Mouse (Mus musculus) spleen, adult 2 months (tissue): ENCODE results near the gene Hdac7.

Source experiments
- CTCF ChIP-seq: fragments of 200-500 bp; IDR thresholded peaks from 2 replicates; pipeline ENCODE4 v1.5.1; 2011; ENCODE audit warnings: mild to moderate bottlenecking, inconsistent platforms; ENCODE audit not compliant: insufficient read depth, insufficient read length, insufficient replicate concordance; ENCODE audit errors: extremely low read depth
- POLR2A ChIP-seq: fragments of 200-500 bp; IDR thresholded peaks from 2 replicates; pipeline ENCODE4 v1.6.1; 2011; ENCODE audit warnings: low read depth, low read length, inconsistent platforms

DNA sequence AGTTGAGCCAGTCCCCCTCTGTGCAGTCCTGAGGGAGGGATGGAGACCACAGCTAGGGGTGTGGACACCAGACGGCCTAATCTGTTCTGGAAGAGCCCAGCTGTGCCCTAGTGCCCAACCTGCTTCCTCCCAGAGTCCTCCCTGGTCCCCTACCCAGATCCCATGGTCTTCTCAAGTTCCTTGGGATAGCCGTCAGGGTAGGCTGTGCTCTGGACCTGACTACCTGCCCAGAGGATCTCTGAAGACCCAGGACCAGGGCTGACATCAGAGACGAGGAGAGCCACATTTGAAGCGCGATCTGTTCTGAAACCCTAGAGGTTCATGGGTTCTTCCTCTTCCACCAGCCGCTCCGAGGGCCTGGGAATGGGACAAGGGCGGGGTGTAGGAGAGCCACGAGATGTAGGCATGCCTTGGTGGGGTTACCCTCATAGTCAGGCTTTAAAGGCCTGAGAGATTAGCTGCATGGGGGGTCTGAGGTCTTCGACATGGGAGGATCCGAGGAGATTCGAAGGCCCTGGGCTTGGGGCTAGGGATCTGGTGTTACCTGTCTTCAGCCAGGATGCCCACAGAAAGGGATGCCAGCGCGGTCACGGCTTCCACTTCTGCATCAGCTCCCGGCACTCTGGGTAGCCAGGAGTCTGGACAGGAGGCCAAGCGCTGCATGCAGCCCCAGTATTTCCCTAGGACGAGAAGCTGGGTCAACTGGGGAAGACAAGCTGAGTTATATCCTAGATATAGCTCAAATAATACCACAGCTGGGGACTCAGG lies 50.7 kb downstream of the Hdac7 start:
- TF ChIP-seq CTCF (no peak), POLR2A (no peak)
